Mouse (Mus musculus): Measurements from ENCODE around the gene Sox6. TPM values are rescaled to one million over a fixed set of nuclear protein-coding genes. Genes with fewer than 3 reads are reported as not detected.
"Not testable (repeated sequence)": the region's sequence is repeated elsewhere in the genome, so short reads cannot be mapped to it uniquely, and the experiment has no call there.

Gene Sox6
- 37.0 and 37.1 TPM in 2 replicates for polyA plus RNA-seq (2014; fragmentation: Nextera tagmentation; extraction: Ambion mirVana)

GRCm38 (mm10) chr7:116038511-116038910 lies at the start of gene Sox6:
Gene Sox6, minus strand, starts transcription at chr7:116038796.
- H3K4me1 ChIP-seq (replicated peaks; ENCODE audit: control insufficient read depth, insufficient read depth, low read length), result peaks cover 14% of the 10 kb centered on the region
- WGBS, result 2% methylated on average over 11 of the region's 11 CpGs
- H3K4me3 ChIP-seq (ENCODE audit: low read depth, low read length), result peak within 1 kb of the TSS; percentile 47
- ATAC-seq (replicated peaks; ENCODE audit: low FRiP score) (no peak), DNase-seq (ENCODE audit: low spot score) (peak; percentile 32)
- H3K36me3 ChIP-seq (ENCODE audit: control insufficient read depth, insufficient read depth, low read length), result no peaks in the 10 kb centered on the region
- peak within 1 kb of the TSS; percentile 87 for H3K4me2 ChIP-seq
- peak within 1 kb of the TSS; percentile 6 for H3K9ac ChIP-seq (ENCODE audit: low read depth, low read length)
- H3K27me3 ChIP-seq (replicated peaks; ENCODE audit: control insufficient read depth, insufficient read depth, low read length), result peaks cover 64% of the 10 kb centered on the region
- H3K9me3 ChIP-seq (ENCODE audit: control insufficient read depth, low read length), result no peaks in the 10 kb centered on the region
- no peak within 1 kb of the TSS for H3K27ac ChIP-seq (ENCODE audit: low read depth, low read length)

- ATAC-seq (replicated peaks; ENCODE audit: low FRiP score); H3K4me2 ChIP-seq; H3K4me3 ChIP-seq (ENCODE audit: low read depth, low read length); H3K36me3 ChIP-seq (ENCODE audit: control insufficient read depth, insufficient read depth, low read length); H3K9ac ChIP-seq (ENCODE audit: low read depth, low read length); H3K27me3 ChIP-seq (replicated peaks; ENCODE audit: control insufficient read depth, insufficient read depth, low read length); H3K9me3 ChIP-seq (ENCODE audit: control insufficient read depth, low read length); DNase-seq (ENCODE audit: low spot score); H3K27ac ChIP-seq (ENCODE audit: low read depth, low read length); H3K4me1 ChIP-seq (replicated peaks; ENCODE audit: control insufficient read depth, insufficient read depth, low read length): not testable (repeated sequence)
- 92% methylated on average over 11 of the region's 11 CpGs for WGBS
Measured at GRCm38 (mm10) chr7:116084366-116084765, 45.8 kb upstream of the Sox6 start, which contains the start of gene Gm4353. Gene Gm4353, minus strand, starts transcription at chr7:116084635.

- no peaks in the 10 kb centered on the region for H3K27me3 ChIP-seq (replicated peaks; ENCODE audit: control insufficient read depth, insufficient read depth, low read length)
- H3K9me3 ChIP-seq (ENCODE audit: control insufficient read depth, low read length), result no peaks in the 10 kb centered on the region
- H3K4me3 ChIP-seq (ENCODE audit: low read depth, low read length), result no peak overlapping the region
- H3K27ac ChIP-seq (ENCODE audit: low read depth, low read length), result no peak overlapping the region
- H3K4me2 ChIP-seq, result no peak overlapping the region
- WGBS, result 48% methylated on average over 1 of the region's 1 CpGs
- H3K9ac ChIP-seq (ENCODE audit: low read depth, low read length), result no peak overlapping the region
- no peaks in the 10 kb centered on the region for H3K36me3 ChIP-seq (ENCODE audit: control insufficient read depth, insufficient read depth, low read length)
- ATAC-seq (replicated peaks; ENCODE audit: low FRiP score) (no peak), DNase-seq (ENCODE audit: low spot score) (no peak)
- no peaks in the 10 kb centered on the region for H3K4me1 ChIP-seq (replicated peaks; ENCODE audit: control insufficient read depth, insufficient read depth, low read length)
Measured at GRCm38 (mm10) chr7:116060739-116061138, 22.1 kb upstream of the Sox6 start.

- 28% methylated on average over 15 of the region's 15 CpGs for WGBS
- Histone ChIP-seq H3K36me3 (ENCODE audit: control insufficient read depth, insufficient read depth, low read length) (no peaks in the 10 kb centered on the region), H3K9ac (ENCODE audit: low read depth, low read length) (no peak overlapping the region), H3K27ac (ENCODE audit: low read depth, low read length) (no peak overlapping the region), H3K9me3 (ENCODE audit: control insufficient read depth, low read length) (no peaks in the 10 kb centered on the region), H3K4me2 (peak overlapping the region; percentile 87), H3K4me3 (ENCODE audit: low read depth, low read length) (peak overlapping the region; percentile 47; the same call in 1 of the 2 replicates), H3K4me1 (replicated peaks; ENCODE audit: control insufficient read depth, insufficient read depth, low read length) (peaks cover 4% of the 10 kb centered on the region), H3K27me3 (replicated peaks; ENCODE audit: control insufficient read depth, insufficient read depth, low read length) (peaks cover 44% of the 10 kb centered on the region)
- ATAC-seq (replicated peaks; ENCODE audit: low FRiP score), result no peak
- peak; percentile 31 for DNase-seq (ENCODE audit: low spot score)
Measured at GRCm38 (mm10) chr7:116040470-116041019, 1.9 kb upstream of the Sox6 start.

- peak; percentile 78 for DNase-seq (ENCODE audit: low spot score)
- peak; percentile 78 for ATAC-seq (replicated peaks; ENCODE audit: low FRiP score)
- Histone ChIP-seq H3K9me3 (ENCODE audit: control insufficient read depth, low read length) (no peaks in the 10 kb centered on the region), H3K27ac (ENCODE audit: low read depth, low read length) (no peak overlapping the region), H3K4me3 (ENCODE audit: low read depth, low read length) (peak overlapping the region; percentile 47), H3K4me1 (replicated peaks; ENCODE audit: control insufficient read depth, insufficient read depth, low read length) (peaks cover 4% of the 10 kb centered on the region), H3K27me3 (replicated peaks; ENCODE audit: control insufficient read depth, insufficient read depth, low read length) (peaks cover 52% of the 10 kb centered on the region), H3K36me3 (ENCODE audit: control insufficient read depth, insufficient read depth, low read length) (no peaks in the 10 kb centered on the region), H3K4me2 (peak overlapping the region; percentile 87), H3K9ac (ENCODE audit: low read depth, low read length) (peak overlapping the region; percentile 6)
- WGBS, result under 1% methylated on average over 48 of the region's 48 CpGs
Measured at GRCm38 (mm10) chr7:116039538-116040466, 1.2 kb upstream of the Sox6 start.

- Histone ChIP-seq H3K4me2 (peak within 1 kb of the TSS; percentile 87), H3K36me3 (ENCODE audit: control insufficient read depth, insufficient read depth, low read length) (no peaks in the 10 kb centered on the region), H3K27ac (ENCODE audit: low read depth, low read length) (no peak within 1 kb of the TSS), H3K4me3 (ENCODE audit: low read depth, low read length) (peak within 1 kb of the TSS; percentile 47), H3K9me3 (ENCODE audit: control insufficient read depth, low read length) (no peaks in the 10 kb centered on the region), H3K9ac (ENCODE audit: low read depth, low read length) (peak within 1 kb of the TSS; percentile 6), H3K27me3 (replicated peaks; ENCODE audit: control insufficient read depth, insufficient read depth, low read length) (peaks cover 58% of the 10 kb centered on the region), H3K4me1 (replicated peaks; ENCODE audit: control insufficient read depth, insufficient read depth, low read length) (peaks cover 7% of the 10 kb centered on the region)
- WGBS, result 0% methylated on average over 11 of the region's 11 CpGs
- DNase-seq (ENCODE audit: low spot score) (no peak), ATAC-seq (replicated peaks; ENCODE audit: low FRiP score) (no peak)
Measured at GRCm38 (mm10) chr7:116039196-116039537, 571 bp upstream of the Sox6 start, which contains the start of gene 1110004F10Rik. Gene 1110004F10Rik, plus strand, starts transcription at chr7:116039397.

- Histone ChIP-seq H3K4me1 (replicated peaks; ENCODE audit: control insufficient read depth, insufficient read depth, low read length) (peaks cover 15% of the 10 kb centered on the region), H3K4me3 (ENCODE audit: low read depth, low read length) (peak overlapping the region; percentile 10; the same call in 1 of the 2 replicates), H3K9ac (ENCODE audit: low read depth, low read length) (no peak overlapping the region), H3K4me2 (peak overlapping the region; percentile 87), H3K27ac (ENCODE audit: low read depth, low read length) (no peak overlapping the region), H3K9me3 (ENCODE audit: control insufficient read depth, low read length) (no peaks in the 10 kb centered on the region), H3K27me3 (replicated peaks; ENCODE audit: control insufficient read depth, insufficient read depth, low read length) (peaks cover 69% of the 10 kb centered on the region), H3K36me3 (ENCODE audit: control insufficient read depth, insufficient read depth, low read length) (no peaks in the 10 kb centered on the region)
- no peak for ATAC-seq (replicated peaks; ENCODE audit: low FRiP score)
- DNase-seq (ENCODE audit: low spot score), result peak; percentile 32
- 2% methylated on average over 13 of the region's 13 CpGs for WGBS
Measured at GRCm38 (mm10) chr7:116038024-116038423, 572 bp downstream of the Sox6 start.

- ATAC-seq (replicated peaks; ENCODE audit: low FRiP score), result no peak
- no peak overlapping the region for H3K9ac ChIP-seq (ENCODE audit: low read depth, low read length)
- peak; percentile 35 for DNase-seq (ENCODE audit: low spot score)
- no peak overlapping the region; the same call in 1 of the 2 replicates for H3K4me2 ChIP-seq
- H3K27ac ChIP-seq (ENCODE audit: low read depth, low read length), result no peak overlapping the region
- H3K27me3 ChIP-seq (replicated peaks; ENCODE audit: control insufficient read depth, insufficient read depth, low read length), result peaks cover 70% of the 10 kb centered on the region
- H3K4me3 ChIP-seq (ENCODE audit: low read depth, low read length), result no peak overlapping the region
- no peaks in the 10 kb centered on the region for H3K9me3 ChIP-seq (ENCODE audit: control insufficient read depth, low read length)
- H3K4me1 ChIP-seq (replicated peaks; ENCODE audit: control insufficient read depth, insufficient read depth, low read length), result peaks cover 15% of the 10 kb centered on the region
- no peaks in the 10 kb centered on the region for H3K36me3 ChIP-seq (ENCODE audit: control insufficient read depth, insufficient read depth, low read length)
- WGBS, result 20% methylated on average over 18 of the region's 18 CpGs
Measured at GRCm38 (mm10) chr7:116036591-116037555, 1.7 kb downstream of the Sox6 start.

Data from liver, embryonic 11.5 days (tissue).